Mouse (Mus musculus) cerebellum, adult 2 months (tissue): ENCODE measurements at regions not wholly inside any gene's neighbourhood (a gene's known extent, or its start where the extent isn't known, plus 50 kb on each side); places are given as distances from the start of the nearest gene placed in this dataset.
"Not testable (repeated sequence)": the region's sequence is repeated elsewhere in the genome, so short reads cannot be mapped to it uniquely, and the experiment has no call there.

Source experiments
- DNase-seq, 2 experiments: peaks; one replicate each; pipeline ENCODE4 v3.0.0; 2021
- H3K27ac ChIP-seq: fragments of 200-500 bp; 2 replicates; pipeline ENCODE4 v1.5.1; 2012; ENCODE audit warnings: low read length, control low read depth, inconsistent platforms; ENCODE audit not compliant: insufficient read depth
- H3K27me3 ChIP-seq: fragments of 200-500 bp; 2 replicates; pipeline ENCODE4 v1.6.1; 2012; ENCODE audit warnings: inconsistent platforms, mild to moderate bottlenecking, low read length, moderate library complexity; ENCODE audit not compliant: control insufficient read depth, insufficient read depth
- H3K4me1 ChIP-seq: fragments of 200-500 bp; 2 replicates; pipeline ENCODE4 v1.6.1; 2011; ENCODE audit warnings: low read length; ENCODE audit not compliant: control insufficient read depth, insufficient read depth
- H3K4me3 ChIP-seq: fragments of 200-500 bp; replicated peaks from 2 replicates; pipeline ENCODE3; 2011; ENCODE audit warnings: mild to moderate bottlenecking, low read depth, low read length, control low read depth; ENCODE audit not compliant: insufficient read depth
- CTCF ChIP-seq: fragments of 200-500 bp; IDR thresholded peaks from 2 replicates; pipeline ENCODE4 v1.5.1; 2011; ENCODE audit warnings: low read depth, mild to moderate bottlenecking, control low read depth, low read length, moderate library complexity, borderline replicate concordance; ENCODE audit not compliant: insufficient read depth
- POLR2A ChIP-seq: fragments of 200-500 bp; IDR thresholded peaks from 2 replicates; pipeline ENCODE4 v1.6.1; 2011; ENCODE audit warnings: low read length, control low read depth, borderline replicate concordance; ENCODE audit not compliant: insufficient read depth
- WGBS: fragments of 180-500 bp; shearing (Covaris S2); methylation state at CpG from one replicate; pipeline ENCODE4 v1.1.7; 2018; 5-methylcytosine and 5-hydroxymethylcytosine counted together

DNA sequence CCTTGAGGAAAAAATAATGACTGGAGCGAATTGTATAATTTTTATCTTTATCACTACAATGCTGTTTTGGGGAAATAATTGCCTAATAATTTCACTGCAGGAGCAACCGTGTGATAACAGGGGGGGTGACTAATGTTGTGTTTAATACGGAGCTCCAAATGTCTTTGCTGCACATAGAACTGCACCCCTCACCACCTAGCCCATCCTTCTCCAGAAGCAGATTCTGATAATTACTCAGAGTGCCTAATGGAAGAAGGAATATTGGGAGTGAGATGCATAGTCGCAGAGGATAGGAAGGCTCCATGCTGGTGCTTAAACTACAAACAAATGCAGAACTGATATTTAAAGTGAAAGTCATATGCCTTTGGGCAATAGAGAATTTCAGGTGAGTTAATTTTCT, 486.1 kb upstream of the BB014433 start:
- no peak overlapping the region for H3K4me3 ChIP-seq
- H3K27ac ChIP-seq, result no peak overlapping the region
- 88% methylated on average over 4 of the region's 4 CpGs for WGBS
- no peak for TF ChIP-seq CTCF
- TF ChIP-seq POLR2A, result no peak
- no peak for DNase-seq
- H3K4me1 ChIP-seq, result no peaks in the 10 kb centered on the region
- no peaks in the 10 kb centered on the region for H3K27me3 ChIP-seq

DNA sequence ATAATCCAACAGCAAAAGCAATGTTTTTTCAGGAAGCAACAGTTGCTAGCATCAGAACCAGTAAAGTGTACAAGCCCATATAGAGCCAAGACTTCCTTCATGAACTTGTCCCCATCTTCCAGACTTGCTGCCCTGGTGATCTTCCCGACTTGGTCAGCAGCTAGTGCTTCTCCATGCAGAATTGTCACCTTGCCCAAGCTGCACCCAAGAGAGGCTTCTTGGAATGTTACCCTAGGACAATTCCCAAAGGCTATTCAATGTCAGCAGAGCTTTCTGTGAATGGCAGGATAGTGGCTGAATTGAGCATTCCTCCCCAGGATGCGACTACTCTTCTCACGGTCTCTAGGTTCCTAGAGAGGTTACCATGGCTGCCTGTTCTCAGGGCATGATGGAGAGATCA, 479.6 kb upstream of the BB014433 start:
- Histone ChIP-seq H3K4me3 (no peak overlapping the region), H3K27ac (no peak overlapping the region), H3K4me1 (no peaks in the 10 kb centered on the region), H3K27me3 (no peaks in the 10 kb centered on the region)
- TF ChIP-seq CTCF (no peak), POLR2A (no peak)
- no peak for DNase-seq
- 79% methylated on average over 3 of the region's 3 CpGs for WGBS

DNA sequence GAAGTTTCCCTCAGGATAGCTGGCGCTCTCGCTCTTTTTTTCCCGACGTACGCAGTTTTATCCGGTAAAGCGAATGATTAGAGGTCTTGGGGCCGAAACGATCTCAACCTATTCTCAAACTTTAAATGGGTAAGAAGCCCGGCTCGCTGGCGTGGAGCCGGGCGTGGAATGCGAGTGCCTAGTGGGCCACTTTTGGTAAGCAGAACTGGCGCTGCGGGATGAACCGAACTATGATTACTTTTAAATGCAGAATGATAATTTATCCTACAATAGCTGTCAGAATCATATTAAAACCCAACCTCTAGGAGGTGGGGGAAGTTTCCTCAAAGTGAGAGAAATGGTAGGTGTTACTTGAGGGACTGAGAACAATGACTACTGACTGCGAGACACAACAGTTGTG, 474.0 kb upstream of the BB014433 start:
- DNase-seq, result peak; percentile 64 to 83
- H3K4me1 ChIP-seq, H3K27ac ChIP-seq, H3K4me3 ChIP-seq, H3K27me3 ChIP-seq: not testable (repeated sequence)
- WGBS, result 71% methylated on average over 19 of the region's 19 CpGs

DNA sequence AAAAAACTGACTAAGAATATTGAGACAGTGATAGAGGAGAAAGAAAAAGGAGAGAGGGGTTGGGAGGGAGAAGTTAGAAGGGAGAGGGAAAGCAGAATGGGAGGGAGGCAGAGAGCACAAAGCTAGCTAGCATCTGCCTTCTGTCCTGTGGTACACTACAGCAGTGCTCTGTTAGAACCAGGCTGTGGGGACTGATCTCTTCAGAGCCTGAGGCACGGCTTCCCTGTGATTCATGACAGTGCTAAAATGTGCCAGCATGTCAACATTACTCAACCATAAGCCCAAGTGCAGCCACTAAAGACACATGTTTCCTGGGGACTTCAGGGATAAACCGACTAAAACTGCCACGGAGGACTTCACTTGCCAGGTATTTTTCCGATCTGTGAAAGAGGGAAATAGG, 455.1 kb upstream of the BB014433 start:
- DNase-seq, result no peak
- TF ChIP-seq CTCF, result no peak
- no peak for TF ChIP-seq POLR2A
- Histone ChIP-seq H3K27ac (no peak overlapping the region), H3K4me1 (no peaks in the 10 kb centered on the region), H3K27me3 (no peaks in the 10 kb centered on the region), H3K4me3 (no peak overlapping the region)
- WGBS, result 78% methylated on average over 4 of the region's 4 CpGs

DNA sequence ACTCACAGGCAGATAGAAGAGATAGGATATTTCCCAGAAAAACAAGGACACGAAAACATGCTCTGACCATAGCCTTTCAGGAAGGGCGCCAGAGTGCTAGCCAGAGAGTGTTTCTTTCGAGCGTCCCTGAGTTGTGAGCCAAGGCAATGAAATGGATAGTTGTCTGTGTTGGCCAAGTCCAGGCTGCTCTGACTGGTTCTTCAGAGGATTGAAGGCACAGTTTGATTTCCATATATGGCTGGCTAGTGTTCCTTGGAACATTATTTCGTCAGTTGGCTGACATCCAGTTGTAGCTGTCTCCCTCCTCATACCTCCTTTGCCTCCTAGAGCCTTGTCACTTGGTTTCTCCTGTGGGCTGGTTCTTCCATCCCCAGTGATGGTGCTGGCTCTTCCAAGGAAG, 451.7 kb upstream of the BB014433 start:
- 28% methylated on average over 5 of the region's 5 CpGs for WGBS
- DNase-seq, result no peak
- no peak overlapping the region for H3K27ac ChIP-seq
- no peaks in the 10 kb centered on the region for H3K27me3 ChIP-seq
- no peak overlapping the region for H3K4me3 ChIP-seq
- no peaks in the 10 kb centered on the region for H3K4me1 ChIP-seq
- TF ChIP-seq CTCF, result no peak
- TF ChIP-seq POLR2A, result no peak

DNA sequence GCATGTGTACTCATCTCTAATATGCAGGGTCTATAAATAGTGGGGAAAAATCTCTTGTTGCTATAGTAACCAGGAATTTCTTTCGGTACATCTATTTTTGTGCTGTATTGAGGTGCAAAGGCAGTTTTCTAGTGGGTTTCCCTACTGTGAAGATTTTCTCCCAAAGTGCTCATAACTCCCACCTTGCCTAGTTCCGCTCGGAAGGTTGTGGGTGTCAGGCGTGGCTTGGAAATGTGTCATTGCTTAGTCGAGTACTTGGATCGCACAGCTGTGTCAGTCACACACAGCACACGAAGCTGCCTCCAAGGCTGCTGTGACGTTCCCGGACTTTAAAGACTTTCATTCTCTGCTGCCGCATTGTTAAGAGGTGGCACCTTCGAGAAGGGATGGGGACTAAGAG, 450.4 kb upstream of the BB014433 start:
- Histone ChIP-seq H3K4me1 (no peaks in the 10 kb centered on the region), H3K27ac (no peak overlapping the region), H3K27me3 (no peaks in the 10 kb centered on the region), H3K4me3 (no peak overlapping the region)
- 69% methylated on average over 11 of the region's 11 CpGs for WGBS
- no peak for TF ChIP-seq CTCF
- TF ChIP-seq POLR2A, result no peak
- no peak for DNase-seq

DNA sequence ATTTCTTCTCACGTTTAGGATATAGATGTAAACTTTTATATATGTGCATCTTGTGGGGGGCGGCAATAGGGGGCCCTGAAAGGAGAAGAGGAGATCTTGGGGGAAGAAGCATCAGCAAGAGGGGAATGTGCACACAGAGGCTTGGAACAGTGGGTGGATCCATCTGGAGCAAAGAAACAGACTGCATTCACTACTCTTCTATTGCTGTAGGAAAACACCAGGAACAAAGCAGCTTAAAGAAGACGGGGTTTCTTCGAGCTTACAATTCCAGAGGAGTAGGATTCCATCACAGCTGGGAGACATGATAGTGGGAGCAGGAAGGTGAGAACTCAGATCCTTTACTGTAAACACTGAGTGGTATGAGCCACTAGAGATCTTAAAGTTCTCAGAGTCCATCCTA, 444.9 kb upstream of the BB014433 start:
- TF ChIP-seq CTCF (no peak), POLR2A (no peak)
- no peaks in the 10 kb centered on the region for H3K27me3 ChIP-seq
- no peak for DNase-seq
- 83% methylated on average over 4 of the region's 4 CpGs for WGBS
- H3K4me1 ChIP-seq, result no peaks in the 10 kb centered on the region
- no peak overlapping the region for H3K4me3 ChIP-seq
- no peak overlapping the region for H3K27ac ChIP-seq

DNA sequence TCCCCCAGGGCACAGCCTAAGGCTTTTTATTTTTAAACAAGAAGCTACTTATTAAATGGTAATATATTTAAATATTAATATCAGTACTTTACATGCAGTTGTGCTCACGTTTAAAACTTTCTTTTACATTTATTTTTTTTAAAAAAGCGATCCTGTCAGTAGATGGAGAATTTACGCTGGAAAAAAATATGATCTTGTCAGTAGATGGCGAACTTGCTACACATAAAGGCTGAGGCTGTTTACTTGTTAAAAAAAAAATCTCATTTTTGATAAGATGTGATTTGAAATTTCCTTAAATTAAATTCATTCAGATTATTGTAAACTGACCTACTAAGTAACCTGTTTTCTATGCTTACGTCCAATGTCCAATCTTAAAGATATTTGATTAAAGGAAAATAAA, 441.7 kb upstream of the BB014433 start:
- DNase-seq, result no peak
- Histone ChIP-seq H3K27me3 (no peaks in the 10 kb centered on the region), H3K4me1 (no peaks in the 10 kb centered on the region), H3K4me3 (no peak overlapping the region), H3K27ac (no peak overlapping the region)
- 57% methylated on average over 5 of the region's 5 CpGs for WGBS
- no peak for TF ChIP-seq CTCF
- TF ChIP-seq POLR2A, result no peak

DNA sequence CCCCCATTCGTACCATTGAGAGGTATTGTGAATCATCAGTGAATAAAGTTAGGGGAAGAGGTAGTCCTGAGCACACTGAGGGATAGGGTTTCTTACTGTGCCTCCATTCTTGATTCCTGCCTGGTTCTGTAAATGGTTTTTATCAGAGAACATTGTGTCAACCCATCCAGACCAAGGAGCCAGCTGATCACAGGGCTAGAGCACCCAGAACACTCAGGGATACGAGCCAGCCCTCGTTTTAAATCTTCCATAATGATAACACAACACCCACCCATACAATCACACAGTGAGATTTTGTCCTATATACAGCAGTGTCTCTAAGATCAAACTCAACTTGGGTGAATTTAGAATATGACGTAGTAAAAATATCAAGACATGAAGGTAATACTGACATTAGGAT, 424.7 kb upstream of the BB014433 start:
- Histone ChIP-seq H3K27me3 (no peaks in the 10 kb centered on the region), H3K4me1 (no peaks in the 10 kb centered on the region), H3K27ac (no peak overlapping the region), H3K4me3 (no peak overlapping the region)
- TF ChIP-seq CTCF (no peak), POLR2A (no peak)
- no peak for DNase-seq
- 88% methylated on average over 4 of the region's 4 CpGs for WGBS
